Mouse (Mus musculus) adrenal gland, postnatal 14 days (tissue): ENCODE data around the gene Vps45. TPM values are rescaled to one million over a fixed set of nuclear protein-coding genes. Genes with fewer than 3 reads are reported as not detected.

Experiments
- DNase-seq: peaks from one replicate; pipeline ENCODE4 v3.0.0; 2021; ENCODE audit warnings: mixed read lengths
- total RNA-seq: library from RNA; stranded (reverse); gene quantifications from 2 replicates; pipeline ENCODE4 v1.2.3, GENCODE M21; 2021

Gene Vps45
- total RNA-seq, 1 experiment from 2014 or later, result 31.1 TPM

GRCm38 (mm10) chr3:96038156-96038555 lies 20.1 kb downstream of the Vps45 start:
- no peak for DNase-seq

- no peak for DNase-seq
Observed at GRCm38 (mm10) chr3:96036796-96037195, 21.5 kb downstream of the Vps45 start.

- no peak for DNase-seq
Observed at GRCm38 (mm10) chr3:96033046-96033445, 25.2 kb downstream of the Vps45 start.

GRCm38 (mm10) chr3:96032652-96033017 lies 25.6 kb downstream of the Vps45 start:
- DNase-seq, result no peak

- DNase-seq, result no peak
Observed at GRCm38 (mm10) chr3:96031991-96032651, 26.1 kb downstream of the Vps45 start.

- no peak for DNase-seq
Observed at GRCm38 (mm10) chr3:96029766-96030165, 28.5 kb downstream of the Vps45 start.

- DNase-seq, result no peak
Observed at GRCm38 (mm10) chr3:96029336-96029735, 28.9 kb downstream of the Vps45 start.

- no peak for DNase-seq
Observed at GRCm38 (mm10) chr3:96027875-96028274, 30.4 kb downstream of the Vps45 start.

GRCm38 (mm10) chr3:96027145-96027544 lies 31.1 kb downstream of the Vps45 start:
- DNase-seq, result no peak

GRCm38 (mm10) chr3:96021421-96022128 lies 36.7 kb downstream of the Vps45 start:
- DNase-seq, result no peak

- DNase-seq, result no peak
Observed at GRCm38 (mm10) chr3:96020735-96021134, 37.5 kb downstream of the Vps45 start.

GRCm38 (mm10) chr3:96017461-96017860 lies 40.8 kb downstream of the Vps45 start:
- DNase-seq, result no peak

- no peak for DNase-seq
Observed at GRCm38 (mm10) chr3:96016257-96016889, 41.9 kb downstream of the Vps45 start.

GRCm38 (mm10) chr3:96015681-96016080 lies 42.6 kb downstream of the Vps45 start:
- DNase-seq, result no peak

GRCm38 (mm10) chr3:96012805-96013204 lies 45.5 kb downstream of the Vps45 start:
- no peak for DNase-seq

- DNase-seq, result no peak
Observed at GRCm38 (mm10) chr3:96008463-96008862, 49.8 kb downstream of the Vps45 start.

GRCm38 (mm10) chr3:96001560-96001959 lies 56.7 kb downstream of the Vps45 start:
- DNase-seq, result no peak

GRCm38 (mm10) chr3:96000921-96001501 lies 57.3 kb downstream of the Vps45 start:
- DNase-seq, result no peak

- no peak for DNase-seq
Observed at GRCm38 (mm10) chr3:96000080-96000632, 58.1 kb downstream of the Vps45 start.

GRCm38 (mm10) chr3:95999308-96000079 lies 58.8 kb downstream of the Vps45 start:
- DNase-seq, result no peak

GRCm38 (mm10) chr3:95997203-95997721 lies 61.0 kb downstream of the Vps45 start:
- no peak for DNase-seq
